Mouse (Mus musculus): ENCODE results near the gene Cacna1a. TPM values are rescaled to one million over a fixed set of nuclear protein-coding genes. Genes with fewer than 3 reads are reported as not detected.
"Not testable (repeated sequence)": the region's sequence is repeated elsewhere in the genome, so short reads cannot be mapped to it uniquely, and the experiment has no call there.

The Cacna1a gene
- polyA plus RNA-seq, 1 experiment: 10.5 TPM

DNA sequence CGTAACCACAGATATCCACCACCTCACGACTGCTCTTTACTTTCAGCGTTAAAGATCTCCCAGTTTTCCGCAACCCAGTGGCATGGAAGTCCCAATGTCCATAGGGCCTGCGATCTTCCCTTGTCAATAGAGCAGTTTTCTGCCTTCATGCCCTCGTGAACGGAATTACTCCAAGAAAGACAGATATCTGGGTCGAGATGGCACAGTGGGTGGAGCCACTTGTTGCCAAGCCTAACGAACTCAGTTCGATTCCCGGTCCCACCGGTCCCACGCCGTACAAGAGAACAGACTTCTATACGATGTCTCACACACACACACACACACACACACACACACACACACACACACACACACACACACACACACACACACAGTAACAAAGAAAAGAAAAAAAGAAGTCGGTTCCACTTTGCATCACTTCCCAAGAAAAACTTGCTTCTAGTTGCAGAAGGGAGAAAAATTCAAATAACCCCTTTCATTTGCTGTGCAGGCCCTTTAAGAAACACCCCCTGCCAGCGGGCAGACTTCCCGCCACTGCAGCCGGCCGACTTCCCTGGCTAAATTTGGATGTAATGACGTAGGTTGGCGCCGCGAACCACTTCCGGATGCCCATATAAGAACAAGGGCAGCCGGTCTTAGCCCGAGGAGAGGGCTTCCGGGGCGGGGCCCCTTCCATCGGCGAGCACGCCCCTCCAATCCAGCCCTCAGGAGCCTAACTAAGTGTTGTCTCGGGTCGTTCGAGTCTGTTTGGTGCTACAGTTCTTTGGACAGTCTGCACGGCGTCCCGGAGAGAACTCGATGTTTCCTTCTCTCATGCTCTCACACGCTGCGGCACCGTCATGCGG is 275.5 kb downstream of the Cacna1a start:
- Histone ChIP-seq H3K4me3 (ENCODE audit: control insufficient read depth, insufficient read depth, low read length) (peak overlapping the region; percentile 77), H3K4me1 (replicated peaks; ENCODE audit: control insufficient read depth, insufficient read depth, low read length) (peaks cover 26% of the 10 kb centered on the region), H3K27ac (ENCODE audit: control insufficient read depth, insufficient read depth, low read length) (peak overlapping the region; percentile 85), H3K36me3 (ENCODE audit: control insufficient read depth, insufficient read depth, low read length) (no peaks in the 10 kb centered on the region), H3K27me3 (ENCODE audit: control insufficient read depth, insufficient read depth, low read length) (no peaks in the 10 kb centered on the region)
- TF ChIP-seq POLR2A (IDR thresholded peaks at IDR 0.05; ENCODE audit: control insufficient read depth, extremely low read depth, insufficient read depth, low read length, poor library complexity) (peak; percentile 70; the same call in 1 of the 2 replicates), CTCF (IDR thresholded peaks at IDR 0.05; ENCODE audit: borderline replicate concordance, control insufficient read depth, extremely low read depth, insufficient read depth, low read length, poor library complexity) (0 out of 2 replicates have a peak, but pooled peaks have one; percentile 40)
- WGBS: 3% methylated on average over 43 of the region's 43 CpGs
- peak; percentile 93 for DNase-seq

DNA sequence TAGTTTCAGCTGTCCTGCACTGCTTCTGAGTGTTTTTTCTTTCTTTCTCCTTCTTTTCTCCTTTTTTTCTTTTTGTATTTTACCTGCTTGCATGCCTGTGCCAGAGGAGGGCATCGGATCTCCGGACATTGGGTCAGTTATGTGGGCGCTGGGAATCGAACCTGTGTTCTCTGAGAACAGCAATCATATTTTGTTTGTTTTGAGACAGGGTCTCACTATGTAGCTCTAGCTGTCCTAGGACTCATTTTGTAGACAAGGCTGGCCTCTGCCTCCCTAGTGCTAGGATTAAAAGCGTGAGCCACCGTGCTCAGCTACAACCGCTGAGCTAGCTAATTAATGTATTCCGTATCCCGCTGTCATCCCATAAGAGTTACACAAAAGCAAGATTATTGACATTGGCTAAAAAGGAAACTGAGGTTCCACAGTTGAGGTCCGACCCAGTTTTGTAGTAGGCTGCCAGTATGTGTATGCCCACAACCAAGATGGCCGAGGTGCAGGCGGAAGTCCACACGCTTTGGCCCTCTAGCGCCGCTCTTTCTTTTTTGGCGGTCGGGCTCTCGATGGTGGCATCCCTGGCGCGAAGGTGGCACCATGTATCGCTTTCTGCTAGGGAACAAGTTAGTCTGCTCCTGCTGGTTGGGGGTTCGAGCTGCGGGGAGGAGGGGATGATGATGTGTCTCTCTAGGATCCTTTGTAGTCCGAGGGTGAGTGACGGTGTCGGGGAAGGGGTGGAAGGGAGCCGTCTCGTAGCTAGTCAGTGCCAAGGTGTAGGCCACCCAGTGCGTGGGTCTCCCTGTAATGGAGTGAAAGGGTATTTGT is 276.5 kb downstream of the Cacna1a start:
- Histone ChIP-seq H3K4me3 (ENCODE audit: control insufficient read depth, insufficient read depth, low read length) (peak overlapping the region; percentile 77), H3K4me1 (replicated peaks; ENCODE audit: control insufficient read depth, insufficient read depth, low read length) (peaks cover 25% of the 10 kb centered on the region), H3K27ac (ENCODE audit: control insufficient read depth, insufficient read depth, low read length) (peak overlapping the region; percentile 85), H3K36me3 (ENCODE audit: control insufficient read depth, insufficient read depth, low read length) (no peaks in the 10 kb centered on the region), H3K27me3 (ENCODE audit: control insufficient read depth, insufficient read depth, low read length) (no peaks in the 10 kb centered on the region)
- TF ChIP-seq POLR2A (IDR thresholded peaks at IDR 0.05; ENCODE audit: control insufficient read depth, extremely low read depth, insufficient read depth, low read length, poor library complexity): no peak; the same call in 1 of the 2 replicates
- TF ChIP-seq CTCF (IDR thresholded peaks at IDR 0.05; ENCODE audit: borderline replicate concordance, control insufficient read depth, extremely low read depth, insufficient read depth, low read length, poor library complexity): peak; percentile 27; the same call in 1 of the 2 replicates
- under 1% methylated on average over 29 of the region's 29 CpGs for WGBS
- peak; percentile 73 for DNase-seq

DNA sequence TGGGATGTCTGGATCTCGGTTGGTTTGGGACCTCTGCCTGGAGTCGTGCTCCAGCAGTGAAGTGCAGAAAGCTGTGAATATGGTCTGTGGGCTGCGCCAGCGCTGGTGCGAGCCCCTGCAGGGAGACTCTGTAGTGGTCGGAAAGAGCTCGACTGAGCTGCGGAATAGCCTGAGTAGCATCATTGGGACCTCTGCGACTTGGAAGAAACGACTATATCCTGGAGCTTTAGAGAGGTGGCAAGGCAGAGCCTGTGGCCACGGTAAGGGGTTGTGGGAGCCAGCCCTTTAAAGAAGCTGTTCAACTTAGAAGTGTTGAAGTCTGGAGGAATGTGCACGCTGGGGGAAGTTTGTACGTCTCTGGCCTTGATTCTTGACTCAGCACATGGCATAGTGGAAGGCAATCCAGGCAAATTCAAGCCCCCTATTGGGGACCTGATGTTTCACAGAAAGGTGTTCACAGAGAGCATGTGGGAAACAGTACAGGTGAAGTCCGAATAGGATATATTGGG is 277.2 kb downstream of the Cacna1a start:
- Histone ChIP-seq H3K36me3 (ENCODE audit: control insufficient read depth, insufficient read depth, low read length) (no peaks in the 10 kb centered on the region), H3K4me1 (replicated peaks; ENCODE audit: control insufficient read depth, insufficient read depth, low read length) (peaks cover 18% of the 10 kb centered on the region), H3K27ac (ENCODE audit: control insufficient read depth, insufficient read depth, low read length) (peak overlapping the region; percentile 23; the same call in 1 of the 2 replicates), H3K27me3 (ENCODE audit: control insufficient read depth, insufficient read depth, low read length) (no peaks in the 10 kb centered on the region), H3K4me3 (ENCODE audit: control insufficient read depth, insufficient read depth, low read length) (peak overlapping the region; percentile 77)
- TF ChIP-seq POLR2A (IDR thresholded peaks at IDR 0.05; ENCODE audit: control insufficient read depth, extremely low read depth, insufficient read depth, low read length, poor library complexity) (no peak; the same call in 1 of the 2 replicates), CTCF (IDR thresholded peaks at IDR 0.05; ENCODE audit: borderline replicate concordance, control insufficient read depth, extremely low read depth, insufficient read depth, low read length, poor library complexity) (no peak; the same call in 1 of the 2 replicates)
- 3% methylated on average over 14 of the region's 14 CpGs for WGBS
- no peak for DNase-seq

DNA sequence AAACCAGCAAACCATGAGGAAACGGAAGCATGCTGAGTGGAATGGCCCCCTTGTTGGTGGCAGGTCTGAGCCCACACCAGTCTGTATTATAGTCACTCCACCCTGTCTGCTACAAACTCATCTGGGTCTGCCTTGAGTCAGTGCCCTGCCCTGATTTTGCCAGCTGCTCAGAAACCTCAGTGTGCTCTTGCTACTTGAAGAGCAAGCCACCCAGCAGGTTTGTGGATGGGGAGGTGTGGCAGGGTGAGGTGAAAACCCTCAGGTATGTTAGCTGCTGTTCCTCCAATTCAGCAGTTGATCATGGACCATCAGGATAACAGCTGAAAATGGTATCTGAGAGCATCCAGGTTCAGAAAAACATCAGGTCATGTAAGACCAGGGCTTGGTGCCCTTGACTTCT is 279.8 kb downstream of the Cacna1a start:
- Histone ChIP-seq H3K27me3 (ENCODE audit: control insufficient read depth, insufficient read depth, low read length) (no peaks in the 10 kb centered on the region), H3K27ac (ENCODE audit: control insufficient read depth, insufficient read depth, low read length) (no peak overlapping the region), H3K4me1 (replicated peaks; ENCODE audit: control insufficient read depth, insufficient read depth, low read length) (peaks cover 11% of the 10 kb centered on the region), H3K4me3 (ENCODE audit: control insufficient read depth, insufficient read depth, low read length) (no peak overlapping the region), H3K36me3 (ENCODE audit: control insufficient read depth, insufficient read depth, low read length) (peaks cover 5% of the 10 kb centered on the region; the same call in 1 of the 2 replicates)
- no peak for TF ChIP-seq POLR2A (IDR thresholded peaks at IDR 0.05; ENCODE audit: control insufficient read depth, extremely low read depth, insufficient read depth, low read length, poor library complexity)
- TF ChIP-seq CTCF (IDR thresholded peaks at IDR 0.05; ENCODE audit: borderline replicate concordance, control insufficient read depth, extremely low read depth, insufficient read depth, low read length, poor library complexity): no peak
- no peak for DNase-seq
- WGBS: 97% methylated on average over 1 of the region's 1 CpGs

DNA sequence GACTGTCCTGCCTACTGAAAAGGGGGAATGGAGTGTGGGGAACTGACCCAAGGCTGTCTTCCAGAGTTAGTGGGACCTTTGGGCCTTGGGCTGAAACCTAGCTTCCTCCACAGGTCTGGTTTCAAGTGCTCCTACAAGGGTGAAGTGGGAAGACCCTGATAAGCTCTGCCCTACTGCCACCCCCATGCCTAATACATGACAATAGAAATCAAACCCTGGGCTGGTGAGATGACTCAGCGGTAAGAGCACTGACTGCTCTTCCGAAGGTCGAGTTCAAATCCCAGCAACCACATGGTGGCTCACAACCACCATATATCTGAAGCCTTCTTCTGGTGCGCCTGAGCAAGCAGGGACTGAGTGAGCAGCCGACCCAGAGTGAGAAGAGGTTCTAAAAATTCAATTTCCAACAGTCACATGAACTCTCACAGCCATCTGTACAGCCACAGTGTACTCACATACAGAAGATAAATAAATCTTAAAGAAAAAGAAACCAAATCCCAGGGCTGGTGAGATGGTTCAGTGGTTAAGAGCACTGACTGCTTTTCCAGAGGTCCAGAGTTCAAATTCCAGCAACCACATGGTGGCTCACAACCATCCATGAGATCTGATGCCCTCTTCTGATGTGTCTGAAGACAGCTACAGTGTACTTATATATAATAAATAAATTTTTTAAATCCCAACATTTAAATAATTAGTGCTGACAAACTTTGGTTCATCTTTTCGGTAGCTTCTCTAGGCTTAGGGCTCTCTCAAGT is 280.7 kb downstream of the Cacna1a start:
- H3K27me3 ChIP-seq (ENCODE audit: control insufficient read depth, insufficient read depth, low read length): no peaks in the 10 kb centered on the region
- peaks cover 6% of the 10 kb centered on the region for H3K4me1 ChIP-seq (replicated peaks; ENCODE audit: control insufficient read depth, insufficient read depth, low read length)
- peaks cover 9% of the 10 kb centered on the region; the same call in 1 of the 2 replicates for H3K36me3 ChIP-seq (ENCODE audit: control insufficient read depth, insufficient read depth, low read length)
- 77% methylated on average over 6 of the region's 6 CpGs for WGBS
- no peak for TF ChIP-seq CTCF (IDR thresholded peaks at IDR 0.05; ENCODE audit: borderline replicate concordance, control insufficient read depth, extremely low read depth, insufficient read depth, low read length, poor library complexity)
- TF ChIP-seq POLR2A (IDR thresholded peaks at IDR 0.05; ENCODE audit: control insufficient read depth, extremely low read depth, insufficient read depth, low read length, poor library complexity): no peak
- DNase-seq: no peak
- H3K27ac ChIP-seq (ENCODE audit: control insufficient read depth, insufficient read depth, low read length): no peak overlapping the region
- H3K4me3 ChIP-seq (ENCODE audit: control insufficient read depth, insufficient read depth, low read length): no peak overlapping the region

DNA sequence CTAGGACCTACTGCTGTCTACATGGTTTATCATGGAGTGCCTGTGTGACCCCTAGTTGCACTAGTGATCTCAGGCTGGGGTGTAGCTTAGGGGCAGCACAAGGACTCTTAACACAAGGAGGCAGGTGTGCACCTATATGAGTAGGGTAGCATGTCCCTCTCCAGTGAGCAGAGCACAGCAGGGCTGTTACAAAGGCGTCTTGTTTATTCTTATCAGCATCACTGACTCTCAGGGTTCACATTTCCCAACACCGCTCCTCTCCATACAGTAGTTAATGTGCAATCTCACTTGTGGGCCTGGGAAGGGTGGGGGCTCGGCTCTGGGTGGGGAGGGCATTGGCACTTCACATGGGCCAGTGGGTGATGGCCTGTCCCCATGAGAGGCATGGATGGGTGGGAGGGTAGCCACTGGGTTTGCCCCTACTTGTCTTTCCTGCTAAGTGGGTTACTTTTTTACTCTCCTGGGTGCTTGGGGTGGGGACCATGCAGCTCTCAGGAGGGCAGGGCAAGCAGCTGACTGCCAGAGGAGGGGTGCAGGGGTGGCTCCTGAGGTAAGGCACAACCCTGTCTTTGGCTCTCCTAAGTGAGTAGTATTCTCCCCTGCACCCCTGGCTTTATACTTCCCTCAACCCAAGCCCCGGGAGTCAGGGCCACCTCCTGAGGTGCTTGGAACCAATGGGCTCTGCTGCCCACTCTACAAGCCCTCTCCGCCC is 282.2 kb downstream of the Cacna1a start:
- WGBS: 94% methylated on average over 5 of the region's 5 CpGs
- not testable (repeated sequence) for DNase-seq; H3K27me3 ChIP-seq (ENCODE audit: control insufficient read depth, insufficient read depth, low read length); H3K4me3 ChIP-seq (ENCODE audit: control insufficient read depth, insufficient read depth, low read length); H3K27ac ChIP-seq (ENCODE audit: control insufficient read depth, insufficient read depth, low read length); H3K4me1 ChIP-seq (replicated peaks; ENCODE audit: control insufficient read depth, insufficient read depth, low read length)
- H3K36me3 ChIP-seq (ENCODE audit: control insufficient read depth, insufficient read depth, low read length): peaks cover 22% of the 10 kb centered on the region
